Mouse (Mus musculus): ENCODE results near the gene Dus3l. TPM values are rescaled to one million over a fixed set of nuclear protein-coding genes. Genes with fewer than 3 reads are reported as not detected.
A peak's percentile ranks its signal among the peaks of the same experiment; 100 is the strongest.

Gene Dus3l
- polyA plus RNA-seq, 1 experiment from 2014 or later: 72.1 TPM

DNA sequence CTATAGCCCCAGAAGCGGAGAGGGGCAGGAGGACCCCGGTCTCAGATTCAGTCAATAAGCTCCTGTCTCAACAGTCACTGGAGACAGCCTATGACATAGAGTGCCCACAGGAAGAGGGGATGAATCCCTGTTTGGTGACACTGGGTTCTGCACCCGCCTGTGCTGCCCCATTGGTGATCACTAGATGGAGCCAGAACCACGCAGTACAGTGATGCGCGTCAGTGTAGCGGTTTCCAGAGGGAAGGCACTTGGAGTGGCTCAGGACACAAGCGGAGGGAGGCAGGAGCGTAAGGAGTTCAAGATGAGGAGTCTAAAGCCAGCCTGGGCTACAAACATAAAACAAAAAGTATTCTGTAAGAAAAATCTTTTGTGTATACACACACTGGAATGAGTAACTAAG is 44.0 kb downstream of the Dus3l start:
- 4% methylated on average over 9 of the region's 9 CpGs for WGBS
- no peak overlapping the region for H3K4me3 ChIP-seq

DNA sequence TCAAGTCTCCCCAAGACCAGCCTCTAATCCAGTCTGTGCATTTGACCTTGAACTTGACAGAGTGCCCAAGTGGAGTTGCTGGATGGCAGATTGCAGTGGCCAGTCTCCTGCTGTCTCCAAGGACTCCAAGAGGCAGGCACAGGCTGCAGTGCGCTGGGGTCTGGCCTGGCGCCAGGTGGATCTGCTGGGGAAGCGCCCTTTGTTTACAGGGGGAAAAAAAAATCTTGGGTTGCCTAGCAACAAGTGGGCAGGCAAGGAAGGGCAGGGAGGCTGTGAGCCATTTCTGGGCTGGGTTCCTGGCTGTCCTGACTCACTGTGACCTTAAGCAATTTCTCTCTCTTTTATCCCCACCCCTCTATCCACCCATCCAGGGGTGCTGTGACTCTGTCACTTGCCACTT is 45.7 kb downstream of the Dus3l start:
- 0% methylated on average over 3 of the region's 3 CpGs for WGBS
- peak overlapping the region; percentile 61 for H3K27ac ChIP-seq (replicated peaks)
- no peak overlapping the region for H3K9ac ChIP-seq (replicated peaks)

More for the DNA sequence above, 44.0 kb downstream of the Dus3l start:
- H3K9me3 ChIP-seq: no peaks in the 10 kb centered on the region
- H3K9ac ChIP-seq (replicated peaks): no peak overlapping the region
- peak; percentile 87 for ATAC-seq (replicated peaks)
- H3K4me2 ChIP-seq (replicated peaks): no peak overlapping the region
- H3K27me3 ChIP-seq: no peaks in the 10 kb centered on the region
- H3K27ac ChIP-seq (replicated peaks): no peak overlapping the region
- peaks cover 22% of the 10 kb centered on the region for H3K4me1 ChIP-seq
- no peaks in the 10 kb centered on the region for H3K36me3 ChIP-seq

DNA sequence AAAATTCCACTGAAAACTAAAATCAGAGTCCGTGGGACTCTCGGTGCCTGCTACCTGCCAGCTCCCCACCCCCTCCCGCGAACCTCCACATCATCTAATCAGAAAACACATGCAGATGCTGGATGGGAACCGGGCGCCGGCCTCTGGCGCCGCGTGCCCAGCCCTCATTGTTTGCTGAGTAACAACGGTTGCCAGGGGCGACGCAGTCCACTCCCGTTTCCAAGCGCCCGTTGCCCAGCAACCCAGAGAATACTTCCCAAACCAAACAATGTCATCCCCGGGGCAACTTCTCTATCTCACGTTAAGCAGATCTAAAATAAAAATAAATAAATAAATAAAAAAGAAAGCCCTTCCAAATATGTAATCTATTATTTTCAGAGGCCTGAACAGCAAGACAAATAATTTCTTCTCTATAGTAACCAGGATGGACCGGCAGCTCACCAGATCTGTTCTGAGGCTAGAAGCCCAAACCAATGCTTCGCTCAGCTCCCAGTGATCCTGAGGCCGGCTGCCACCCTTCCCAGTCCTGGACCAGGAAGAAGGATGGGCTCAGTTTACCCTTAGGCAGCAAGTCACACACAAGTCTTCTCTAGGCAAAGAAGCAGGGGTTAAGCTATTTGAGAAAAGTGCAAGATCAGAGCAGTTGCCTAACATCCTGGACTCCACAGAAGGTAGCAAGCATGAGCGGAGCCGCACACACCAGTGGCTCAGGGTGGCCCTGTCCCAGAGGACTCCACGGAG is 49.9 kb downstream of the Dus3l start:
- H3K4me3 ChIP-seq: peak overlapping the region; percentile 3; the same call in 1 of the 2 replicates
- WGBS: 7% methylated on average over 24 of the region's 24 CpGs
- H3K9ac ChIP-seq (replicated peaks): no peak overlapping the region
- peaks cover 45% of the 10 kb centered on the region for H3K4me1 ChIP-seq
- peak overlapping the region; percentile 31 for H3K4me2 ChIP-seq (replicated peaks)
- H3K27ac ChIP-seq (replicated peaks): peak overlapping the region; percentile 78
- H3K36me3 ChIP-seq: no peaks in the 10 kb centered on the region
- no peaks in the 10 kb centered on the region for H3K9me3 ChIP-seq
- H3K27me3 ChIP-seq: no peaks in the 10 kb centered on the region
- ATAC-seq (replicated peaks): peak; percentile 76

More for the DNA sequence above, 45.7 kb downstream of the Dus3l start:
- peaks cover 40% of the 10 kb centered on the region for H3K4me1 ChIP-seq
- no peak overlapping the region for H3K4me2 ChIP-seq (replicated peaks)
- H3K27me3 ChIP-seq: no peaks in the 10 kb centered on the region
- H3K36me3 ChIP-seq: no peaks in the 10 kb centered on the region
- peak; percentile 27 for ATAC-seq (replicated peaks)
- H3K4me3 ChIP-seq: no peak overlapping the region
- no peaks in the 10 kb centered on the region for H3K9me3 ChIP-seq

DNA sequence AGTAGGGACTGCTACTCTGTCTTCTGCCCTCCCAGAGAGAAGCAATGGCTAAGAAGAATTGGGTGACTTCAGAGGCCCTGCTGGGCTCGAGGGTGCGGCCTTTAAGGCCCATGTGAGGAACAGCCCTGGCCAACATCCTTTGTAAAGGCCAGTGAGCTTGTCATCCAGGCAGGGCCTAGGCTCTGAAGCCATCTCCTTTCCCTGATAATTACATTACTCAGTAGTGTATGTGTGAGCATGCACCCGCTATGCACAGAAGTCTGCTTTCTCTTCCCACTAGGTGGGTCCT is 50.4 kb downstream of the Dus3l start:
- Histone ChIP-seq H3K27ac (replicated peaks) (peak overlapping the region; percentile 78), H3K4me1 (peaks cover 41% of the 10 kb centered on the region), H3K27me3 (no peaks in the 10 kb centered on the region), H3K9ac (replicated peaks) (no peak overlapping the region), H3K36me3 (no peaks in the 10 kb centered on the region), H3K4me3 (no peak overlapping the region), H3K9me3 (no peaks in the 10 kb centered on the region), H3K4me2 (replicated peaks) (peak overlapping the region; percentile 31; the same call in 1 of the 2 replicates)
- WGBS: 43% methylated on average over 3 of the region's 3 CpGs
- no peak; the same call in 1 of the 2 replicates for ATAC-seq (replicated peaks)

DNA sequence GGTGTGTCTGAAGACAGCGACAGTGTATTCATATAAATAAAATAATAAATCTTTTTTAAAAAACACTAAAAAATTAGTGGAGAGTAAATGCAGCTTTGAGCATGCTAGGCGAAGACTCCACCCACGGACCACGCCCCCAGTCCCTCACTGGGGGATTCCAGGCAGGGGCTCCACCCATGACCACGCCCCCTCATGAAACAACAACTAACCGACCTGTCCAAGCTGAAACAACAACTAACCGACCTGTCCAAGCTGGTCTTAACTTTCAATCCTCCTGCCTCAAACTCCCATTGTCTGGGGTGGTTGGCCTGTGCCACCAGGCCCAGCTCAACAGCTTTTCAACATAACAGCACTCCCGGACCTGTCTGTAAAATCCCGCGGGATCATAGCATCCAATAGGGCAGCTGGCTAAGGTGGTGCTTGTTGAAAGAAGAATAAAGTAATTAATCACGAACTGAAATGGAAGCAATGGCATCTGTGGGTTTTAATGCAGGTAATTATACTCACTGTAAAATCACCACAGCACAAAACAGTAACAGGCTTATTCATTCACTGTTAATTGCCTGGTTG is 53.6 kb downstream of the Dus3l start:
- 29% methylated on average over 11 of the region's 11 CpGs for WGBS
- Histone ChIP-seq H3K27ac (replicated peaks) (0 out of 2 replicates have a peak overlapping the region, but pooled peaks have one; percentile 1), H3K4me2 (replicated peaks) (no peak overlapping the region)

DNA sequence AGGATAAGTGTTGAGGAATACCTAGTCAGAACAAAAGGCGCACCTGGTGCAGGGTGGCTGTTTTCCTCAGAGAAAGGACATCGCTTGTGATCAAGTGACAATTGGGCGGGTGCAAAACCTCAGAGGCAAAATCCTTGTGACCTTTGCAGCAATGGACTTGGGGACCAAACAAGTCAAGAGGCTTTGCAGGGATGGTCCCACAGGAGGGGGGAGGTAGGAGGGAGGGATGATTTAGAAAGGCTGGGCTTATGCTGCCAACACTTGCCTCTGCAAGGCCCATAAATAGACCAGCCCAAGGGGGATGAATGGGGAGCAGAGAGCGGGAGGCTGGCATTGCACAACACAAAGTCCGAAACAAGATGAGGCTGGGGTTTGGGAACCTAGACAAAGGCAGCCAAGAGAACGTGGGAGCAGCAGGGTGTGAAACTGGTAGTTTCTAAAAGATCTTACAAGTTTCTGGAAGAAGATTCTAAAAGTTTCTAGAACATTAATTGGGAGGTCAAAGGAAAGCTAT is 54.5 kb downstream of the Dus3l start:
- 56% methylated on average over 6 of the region's 6 CpGs for WGBS
- Histone ChIP-seq H3K36me3 (no peaks in the 10 kb centered on the region), H3K9me3 (no peaks in the 10 kb centered on the region), H3K27ac (replicated peaks) (no peak overlapping the region), H3K4me1 (peaks cover 20% of the 10 kb centered on the region), H3K27me3 (no peaks in the 10 kb centered on the region), H3K4me2 (replicated peaks) (no peak overlapping the region), H3K9ac (replicated peaks) (no peak overlapping the region), H3K4me3 (no peak overlapping the region)
- ATAC-seq (replicated peaks): no peak

More for the DNA sequence above, 53.6 kb downstream of the Dus3l start:
- Histone ChIP-seq H3K36me3 (no peaks in the 10 kb centered on the region), H3K27me3 (no peaks in the 10 kb centered on the region), H3K4me3 (no peak overlapping the region; the same call in 1 of the 2 replicates), H3K9me3 (no peaks in the 10 kb centered on the region), H3K4me1 (peaks cover 25% of the 10 kb centered on the region), H3K9ac (replicated peaks) (no peak overlapping the region)
- peak; percentile 26; the same call in 1 of the 2 replicates for ATAC-seq (replicated peaks)

Other genes starting within 250 kb of the Dus3l start
- 1.5 TPM in 2 replicates for gene Gm20219, start 210.4 kb upstream of the Dus3l start, polyA plus RNA-seq (2015; fragmentation: Nextera tagmentation; extraction: Ambion mirVana)
- 76.1 and 84.7 TPM in 2 replicates for gene Safb2, start 180.2 kb upstream of the Dus3l start, polyA plus RNA-seq (2015; fragmentation: Nextera tagmentation; extraction: Ambion mirVana)
- 125 and 132 TPM in 2 replicates for gene Safb, start 179.9 kb upstream of the Dus3l start, polyA plus RNA-seq (2015; fragmentation: Nextera tagmentation; extraction: Ambion mirVana)
- 194 and 210 TPM in 2 replicates for gene 2410015M20Rik, start 155.0 kb upstream of the Dus3l start, polyA plus RNA-seq (2015; fragmentation: Nextera tagmentation; extraction: Ambion mirVana)
- gene Rpl36, start 151.3 kb upstream of the Dus3l start, polyA plus RNA-seq (2015; fragmentation: Nextera tagmentation; extraction: Ambion mirVana): 1,126 and 1,235 TPM in 2 replicates
- gene Lonp1, start 137.9 kb upstream of the Dus3l start, polyA plus RNA-seq (2015; fragmentation: Nextera tagmentation; extraction: Ambion mirVana): 47.7 and 49.9 TPM in 2 replicates
- 0.98 and 1.1 TPM in 2 replicates for gene Catsperd, start 136.6 kb upstream of the Dus3l start, polyA plus RNA-seq (2015; fragmentation: Nextera tagmentation; extraction: Ambion mirVana)
- 114 and 115 TPM in 2 replicates for gene Ranbp3, start 91.5 kb upstream of the Dus3l start, polyA plus RNA-seq (2015; fragmentation: Nextera tagmentation; extraction: Ambion mirVana)
- 425 and 444 TPM in 2 replicates for gene Ndufa11, start 47.0 kb upstream of the Dus3l start, polyA plus RNA-seq (2015; fragmentation: Nextera tagmentation; extraction: Ambion mirVana)
- gene Vmac, start 46.7 kb upstream of the Dus3l start, polyA plus RNA-seq (2015; fragmentation: Nextera tagmentation; extraction: Ambion mirVana): 18.4 and 20.3 TPM in 2 replicates
- 0.97 and 1.2 TPM in 2 replicates for gene Nrtn, start 7.2 kb upstream of the Dus3l start, polyA plus RNA-seq (2015; fragmentation: Nextera tagmentation; extraction: Ambion mirVana)
- 0.66 and 0.73 TPM in 2 replicates for gene Prr22, start 5.5 kb downstream of the Dus3l start, polyA plus RNA-seq (2015; fragmentation: Nextera tagmentation; extraction: Ambion mirVana)
- gene Rfx2, start 66.3 kb downstream of the Dus3l start, polyA plus RNA-seq (2015; fragmentation: Nextera tagmentation; extraction: Ambion mirVana): 4.4 and 4.5 TPM in 2 replicates
- gene Acsbg2, start 109.7 kb downstream of the Dus3l start, polyA plus RNA-seq (2015; fragmentation: Nextera tagmentation; extraction: Ambion mirVana): not detected in 2 replicates
- 0.43 and 0.50 TPM in 2 replicates for gene 1700061G19Rik, start 110.7 kb downstream of the Dus3l start, polyA plus RNA-seq (2015; fragmentation: Nextera tagmentation; extraction: Ambion mirVana)
- gene Mllt1, start 170.7 kb downstream of the Dus3l start, polyA plus RNA-seq (2015; fragmentation: Nextera tagmentation; extraction: Ambion mirVana): 88.4 and 91.1 TPM in 2 replicates
- not detected in 2 replicates for gene Acer1, start 217.4 kb downstream of the Dus3l start, polyA plus RNA-seq (2015; fragmentation: Nextera tagmentation; extraction: Ambion mirVana)
- 162 and 175 TPM in 2 replicates for gene Clpp, start 225.5 kb downstream of the Dus3l start, polyA plus RNA-seq (2015; fragmentation: Nextera tagmentation; extraction: Ambion mirVana)
- gene Alkbh7, start 232.6 kb downstream of the Dus3l start, polyA plus RNA-seq (2015; fragmentation: Nextera tagmentation; extraction: Ambion mirVana): 43.7 and 46.2 TPM in 2 replicates
- 0.45 and 0.55 TPM in 2 replicates for gene Pspn, start 235.3 kb downstream of the Dus3l start, polyA plus RNA-seq (2015; fragmentation: Nextera tagmentation; extraction: Ambion mirVana)
- gene Gtf2f1, start 246.5 kb downstream of the Dus3l start, polyA plus RNA-seq (2015; fragmentation: Nextera tagmentation; extraction: Ambion mirVana): 80.4 and 81.7 TPM in 2 replicates
- 0.31 and 0.47 TPM in 2 replicates for gene Gm17949, start 246.7 kb downstream of the Dus3l start, polyA plus RNA-seq (2015; fragmentation: Nextera tagmentation; extraction: Ambion mirVana)